In genomic region chr2:29250263-29251094, GRCm38 (mm10) we compare ENCODE assay signal across 7 mouse cellular contexts. TPM values are rescaled to one million over a fixed set of nuclear protein-coding genes. Genes with fewer than 3 reads are reported as not detected.
DNase-seq lines count a peak whose midpoint lies in the region; ATAC-seq lines count a peak whose summit lies in the region.

No protein-coding gene starts in this region.

- no peak for ATAC-seq in hindbrain, embryonic 16.5 days
- ATAC-seq in midbrain, embryonic 16.5 days: no peak
- no peak for ATAC-seq in megakaryocyte, adult 5-6 weeks (ENCODE audit: poor library complexity, severe bottlenecking)

- no peak overlapping the region for H3K27ac ChIP-seq in embryonic facial prominence, embryonic 10.5 days (replicated peaks)
- H3K27ac ChIP-seq in hindbrain, embryonic 16.5 days (ENCODE audit: low read depth, low read length): no peak overlapping the region; the same call in 1 of the 2 replicates
- peak overlapping the region; percentile 79 for H3K27ac ChIP-seq in midbrain, embryonic 16.5 days (ENCODE audit: low read length)

- intact Hi-C loops in left cerebral cortex, postnatal 4 days (cut with DNase I): no loop called here
- intact Hi-C loops in left cerebral cortex, postnatal 25 days (cut with DNase I): loop anchor here (2.0 to 5.0 kb wide), 4 partner anchors 97 to 276 kb away; partner anchors contain the start of gene Med27

- peak overlapping the region; percentile 71 for H3K9ac ChIP-seq in hindbrain, embryonic 16.5 days (ENCODE audit: low read depth, low read length)
- H3K9ac ChIP-seq in midbrain, embryonic 16.5 days (ENCODE audit: low read depth, low read length): peak overlapping the region; percentile 75

- H3K9me3 ChIP-seq in embryonic facial prominence, embryonic 10.5 days: no peaks in the 10 kb centered on the region
- H3K9me3 ChIP-seq in hindbrain, embryonic 16.5 days (ENCODE audit: control insufficient read depth, low read length): no peaks in the 10 kb centered on the region
- H3K9me3 ChIP-seq in midbrain, embryonic 16.5 days (replicated peaks; ENCODE audit: control insufficient read depth, low read length, poor library complexity, severe bottlenecking): no peaks in the 10 kb centered on the region

- peak; percentile 36 for DNase-seq in left cerebral cortex, postnatal 4 days
- DNase-seq in left cerebral cortex, postnatal 25 days (ENCODE audit: low spot score in 2 of 2): no peak
- peak; percentile 70 for DNase-seq in embryonic facial prominence, embryonic 10.5 days (ENCODE audit: low spot score)
- DNase-seq in layer of hippocampus, postnatal 14 days (ENCODE audit: low spot score in 2 of 2): no peak

- peaks cover 100% of the 10 kb centered on the region for H3K27me3 ChIP-seq in embryonic facial prominence, embryonic 10.5 days (replicated peaks; ENCODE audit: low read depth, poor library complexity, severe bottlenecking)
- peaks cover 17% of the 10 kb centered on the region for H3K27me3 ChIP-seq in hindbrain, embryonic 16.5 days (replicated peaks; ENCODE audit: control insufficient read depth, insufficient read depth, low read length)
- peaks cover 9% of the 10 kb centered on the region for H3K27me3 ChIP-seq in midbrain, embryonic 16.5 days (ENCODE audit: control insufficient read depth, insufficient read depth, low read depth, low read length)

- peak overlapping the region; percentile 74 for H3K4me3 ChIP-seq in embryonic facial prominence, embryonic 10.5 days
- peak overlapping the region; percentile 68 for H3K4me3 ChIP-seq in hindbrain, embryonic 16.5 days (ENCODE audit: low read length)
- H3K4me3 ChIP-seq in midbrain, embryonic 16.5 days (ENCODE audit: low read depth, low read length): peak overlapping the region; percentile 60

- no peaks in the 10 kb centered on the region for H3K36me3 ChIP-seq in embryonic facial prominence, embryonic 10.5 days (replicated peaks)
- H3K36me3 ChIP-seq in hindbrain, embryonic 16.5 days (ENCODE audit: control insufficient read depth, insufficient read depth, low read length): no peaks in the 10 kb centered on the region
- H3K36me3 ChIP-seq in midbrain, embryonic 16.5 days (ENCODE audit: control insufficient read depth, insufficient read depth, low read length): no peaks in the 10 kb centered on the region

- peak overlapping the region; percentile 90 for H3K4me2 ChIP-seq in hindbrain, embryonic 16.5 days (ENCODE audit: low read length)
- H3K4me2 ChIP-seq in midbrain, embryonic 16.5 days (ENCODE audit: low read length): peak overlapping the region; percentile 98

- H3K4me1 ChIP-seq in embryonic facial prominence, embryonic 10.5 days: peaks cover 69% of the 10 kb centered on the region
- peaks cover 46% of the 10 kb centered on the region for H3K4me1 ChIP-seq in hindbrain, embryonic 16.5 days (ENCODE audit: control insufficient read depth, insufficient read depth, low read depth, low read length)
- H3K4me1 ChIP-seq in midbrain, embryonic 16.5 days (ENCODE audit: control insufficient read depth, insufficient read depth, low read length): peaks cover 43% of the 10 kb centered on the region

- under 1% methylated on average over 44 of the region's 44 CpGs for WGBS in embryonic facial prominence, embryonic 10.5 days
- 1% methylated on average over 44 of the region's 44 CpGs for WGBS in hindbrain, embryonic 16.5 days
- WGBS in midbrain, embryonic 16.5 days: under 1% methylated on average over 44 of the region's 44 CpGs

RNA-seq across cellular contexts. Expression of gene Ntng2, which starts 2.3 kb away (rescaled TPM):
- 100 to 1,000 TPM; 140 to 149 TPM for total RNA-seq in left cerebral cortex, postnatal 4 days (2021)
- total RNA-seq in left cerebral cortex, postnatal 25 days (2021): 10 to 100 TPM; 85.4 to 90.5 TPM
- 0.69 and 1.4 TPM in 2 replicates for polyA plus RNA-seq in embryonic facial prominence, embryonic 10.5 days (2016; fragmentation: Nextera tagmentation; extraction: Ambion mirVana)
- polyA plus RNA-seq in hindbrain, embryonic 16.5 days (2015; fragmentation: Nextera tagmentation; extraction: Ambion mirVana): 3.5 and 4.1 TPM in 2 replicates
- 10.6 and 11.0 TPM in 2 replicates for polyA plus RNA-seq in midbrain, embryonic 16.5 days (2015; fragmentation: Nextera tagmentation; extraction: Ambion mirVana)
- total RNA-seq in megakaryocyte, adult 5-6 weeks (2015): 22.2 and 24.6 TPM in 2 replicates
- 8.4 and 22.8 TPM in 2 replicates for total RNA-seq in megakaryocyte, adult 5-6 weeks (2017)
- 100 to 1,000 TPM; 106 to 115 TPM for total RNA-seq in layer of hippocampus, postnatal 14 days (2021)

Comparison
In these comparisons a context has a peak if more than half of its experiments do, and no peak if none do; other contexts are left out.
1. DNase-seq: peak in left cerebral cortex, postnatal 4 days (single experiment) and embryonic facial prominence, embryonic 10.5 days (single experiment); none in left cerebral cortex, postnatal 25 days (0 of 2) and layer of hippocampus, postnatal 14 days (0 of 2).
2. Peak in every context shown above with its lines, with median percentiles within 50 percentile points of each other: H3K4me3 ChIP-seq.